Mouse (Mus musculus): ENCODE measurements around the gene Samhd1. TPM values are rescaled to one million over a fixed set of nuclear protein-coding genes. Genes with fewer than 3 reads are reported as not detected.

Gene Samhd1
- polyA plus RNA-seq, 1 experiment from 2014 or later, result 28.1 TPM

- peaks cover 22% of the 10 kb centered on the region for H3K4me1 ChIP-seq (replicated peaks; ENCODE audit: control insufficient read depth, insufficient read depth, low read length)
- no peak for DNase-seq (ENCODE audit: low spot score)
- ATAC-seq (replicated peaks; ENCODE audit: low FRiP score, low TSS enrichment, low read depth), result no peak
- no peaks in the 10 kb centered on the region for H3K27me3 ChIP-seq (replicated peaks; ENCODE audit: control insufficient read depth, insufficient read depth, low read length)
- no peaks in the 10 kb centered on the region for H3K9me3 ChIP-seq (ENCODE audit: control insufficient read depth, low read length)
- WGBS, result 89% methylated on average over 14 of the region's 14 CpGs
- no peak overlapping the region for H3K4me3 ChIP-seq (ENCODE audit: low read depth, low read length)
- H3K27ac ChIP-seq (ENCODE audit: low read depth), result no peak overlapping the region
- H3K36me3 ChIP-seq (ENCODE audit: control insufficient read depth, insufficient read depth, low read length), result peaks cover 30% of the 10 kb centered on the region
- no peak overlapping the region for H3K9ac ChIP-seq (ENCODE audit: low read length)
- no peak overlapping the region for H3K4me2 ChIP-seq (ENCODE audit: low read length)
Observed at GRCm38 (mm10) chr2:157060037-157060436, 75.0 kb downstream of the Samhd1 start.

GRCm38 (mm10) chr2:157059166-157059565 lies 75.9 kb downstream of the Samhd1 start:
- no peaks in the 10 kb centered on the region for H3K9me3 ChIP-seq (ENCODE audit: control insufficient read depth, low read length)
- H3K36me3 ChIP-seq (ENCODE audit: control insufficient read depth, insufficient read depth, low read length), result peaks cover 32% of the 10 kb centered on the region
- H3K4me3 ChIP-seq (ENCODE audit: low read depth, low read length), result 0 out of 2 replicates have a peak overlapping the region, but pooled peaks have one; percentile 2

GRCm38 (mm10) chr2:157058342-157058998 lies 76.6 kb downstream of the Samhd1 start:
- WGBS, result 17% methylated on average over 17 of the region's 18 CpGs
- no peaks in the 10 kb centered on the region for H3K27me3 ChIP-seq (replicated peaks; ENCODE audit: control insufficient read depth, insufficient read depth, low read length)
- 0 out of 2 replicates have a peak overlapping the region, but pooled peaks have one; percentile 2 for H3K4me3 ChIP-seq (ENCODE audit: low read depth, low read length)
- peak overlapping the region; percentile 82 for H3K27ac ChIP-seq (ENCODE audit: low read depth)
- peak overlapping the region; percentile 20; the same call in 1 of the 2 replicates for H3K9ac ChIP-seq (ENCODE audit: low read length)
- peaks cover 37% of the 10 kb centered on the region for H3K36me3 ChIP-seq (ENCODE audit: control insufficient read depth, insufficient read depth, low read length)
- peak; percentile 86 for ATAC-seq (replicated peaks; ENCODE audit: low FRiP score, low TSS enrichment, low read depth)
- H3K9me3 ChIP-seq (ENCODE audit: control insufficient read depth, low read length), result no peaks in the 10 kb centered on the region
- H3K4me2 ChIP-seq (ENCODE audit: low read length), result peak overlapping the region; percentile 39
- peak; percentile 88 for DNase-seq (ENCODE audit: low spot score)
- H3K4me1 ChIP-seq (replicated peaks; ENCODE audit: control insufficient read depth, insufficient read depth, low read length), result peaks cover 19% of the 10 kb centered on the region

More at GRCm38 (mm10) chr2:157059166-157059565, 75.9 kb downstream of the Samhd1 start:
- 59% methylated on average over 8 of the region's 8 CpGs for WGBS
- Histone ChIP-seq H3K9ac (ENCODE audit: low read length) (no peak overlapping the region), H3K27ac (ENCODE audit: low read depth) (peak overlapping the region; percentile 82), H3K27me3 (replicated peaks; ENCODE audit: control insufficient read depth, insufficient read depth, low read length) (no peaks in the 10 kb centered on the region), H3K4me2 (ENCODE audit: low read length) (peak overlapping the region; percentile 39), H3K4me1 (replicated peaks; ENCODE audit: control insufficient read depth, insufficient read depth, low read length) (peaks cover 21% of the 10 kb centered on the region)
- no peak for ATAC-seq (replicated peaks; ENCODE audit: low FRiP score, low TSS enrichment, low read depth)
- DNase-seq (ENCODE audit: low spot score), result no peak

- H3K36me3 ChIP-seq (ENCODE audit: control insufficient read depth, insufficient read depth, low read length), result peaks cover 45% of the 10 kb centered on the region
- DNase-seq (ENCODE audit: low spot score) (no peak), ATAC-seq (replicated peaks; ENCODE audit: low FRiP score, low TSS enrichment, low read depth) (no peak)
- no peaks in the 10 kb centered on the region for H3K9me3 ChIP-seq (ENCODE audit: control insufficient read depth, low read length)
- 0 out of 2 replicates have a peak overlapping the region, but pooled peaks have one; percentile 39 for H3K4me2 ChIP-seq (ENCODE audit: low read length)
- 86% methylated on average over 4 of the region's 4 CpGs for WGBS
- peak overlapping the region; percentile 82 for H3K27ac ChIP-seq (ENCODE audit: low read depth)
- H3K4me1 ChIP-seq (replicated peaks; ENCODE audit: control insufficient read depth, insufficient read depth, low read length), result peaks cover 19% of the 10 kb centered on the region
- H3K9ac ChIP-seq (ENCODE audit: low read length), result no peak overlapping the region
- H3K27me3 ChIP-seq (replicated peaks; ENCODE audit: control insufficient read depth, insufficient read depth, low read length), result no peaks in the 10 kb centered on the region
- H3K4me3 ChIP-seq (ENCODE audit: low read depth, low read length), result no peak overlapping the region
Observed at GRCm38 (mm10) chr2:157057758-157058157, 77.3 kb downstream of the Samhd1 start.

- H3K9ac ChIP-seq (ENCODE audit: low read length), result no peak overlapping the region
- no peak overlapping the region for H3K27ac ChIP-seq (ENCODE audit: low read depth)
Observed at GRCm38 (mm10) chr2:157057186-157057585, 77.9 kb downstream of the Samhd1 start.

GRCm38 (mm10) chr2:157055721-157056120 lies 79.3 kb downstream of the Samhd1 start:
- H3K36me3 ChIP-seq (ENCODE audit: control insufficient read depth, insufficient read depth, low read length), result peaks cover 64% of the 10 kb centered on the region
- no peaks in the 10 kb centered on the region for H3K9me3 ChIP-seq (ENCODE audit: control insufficient read depth, low read length)
- H3K4me1 ChIP-seq (replicated peaks; ENCODE audit: control insufficient read depth, insufficient read depth, low read length), result peaks cover 19% of the 10 kb centered on the region
- H3K27me3 ChIP-seq (replicated peaks; ENCODE audit: control insufficient read depth, insufficient read depth, low read length), result no peaks in the 10 kb centered on the region
- ATAC-seq (replicated peaks; ENCODE audit: low FRiP score, low TSS enrichment, low read depth) (no peak), DNase-seq (ENCODE audit: low spot score) (no peak)
- no peak overlapping the region for H3K4me2 ChIP-seq (ENCODE audit: low read length)
- no peak overlapping the region for H3K27ac ChIP-seq (ENCODE audit: low read depth)
- WGBS, result 90% methylated on average over 6 of the region's 6 CpGs
- H3K9ac ChIP-seq (ENCODE audit: low read length), result no peak overlapping the region
- H3K4me3 ChIP-seq (ENCODE audit: low read depth, low read length), result no peak overlapping the region

More at GRCm38 (mm10) chr2:157057186-157057585, 77.9 kb downstream of the Samhd1 start:
- Histone ChIP-seq H3K9me3 (ENCODE audit: control insufficient read depth, low read length) (no peaks in the 10 kb centered on the region), H3K4me2 (ENCODE audit: low read length) (no peak overlapping the region), H3K4me1 (replicated peaks; ENCODE audit: control insufficient read depth, insufficient read depth, low read length) (peaks cover 19% of the 10 kb centered on the region), H3K27me3 (replicated peaks; ENCODE audit: control insufficient read depth, insufficient read depth, low read length) (no peaks in the 10 kb centered on the region), H3K36me3 (ENCODE audit: control insufficient read depth, insufficient read depth, low read length) (peaks cover 50% of the 10 kb centered on the region), H3K4me3 (ENCODE audit: low read depth, low read length) (no peak overlapping the region)
- 95% methylated on average over 3 of the region's 3 CpGs for WGBS
- no peak for DNase-seq (ENCODE audit: low spot score)
- ATAC-seq (replicated peaks; ENCODE audit: low FRiP score, low TSS enrichment, low read depth), result no peak

GRCm38 (mm10) chr2:157054816-157055215 lies 80.2 kb downstream of the Samhd1 start:
- ATAC-seq (replicated peaks; ENCODE audit: low FRiP score, low TSS enrichment, low read depth), result no peak
- no peaks in the 10 kb centered on the region for H3K9me3 ChIP-seq (ENCODE audit: control insufficient read depth, low read length)
- H3K27ac ChIP-seq (ENCODE audit: low read depth), result no peak overlapping the region
- H3K9ac ChIP-seq (ENCODE audit: low read length), result no peak overlapping the region
- no peak overlapping the region for H3K4me2 ChIP-seq (ENCODE audit: low read length)
- H3K36me3 ChIP-seq (ENCODE audit: control insufficient read depth, insufficient read depth, low read length), result peaks cover 68% of the 10 kb centered on the region
- no peaks in the 10 kb centered on the region for H3K27me3 ChIP-seq (replicated peaks; ENCODE audit: control insufficient read depth, insufficient read depth, low read length)
- no peak for DNase-seq (ENCODE audit: low spot score)
- no peak overlapping the region for H3K4me3 ChIP-seq (ENCODE audit: low read depth, low read length)
- peaks cover 19% of the 10 kb centered on the region for H3K4me1 ChIP-seq (replicated peaks; ENCODE audit: control insufficient read depth, insufficient read depth, low read length)
- WGBS, result 78% methylated on average over 5 of the region's 5 CpGs

- Histone ChIP-seq H3K9me3 (ENCODE audit: control insufficient read depth, low read length) (no peaks in the 10 kb centered on the region), H3K27me3 (replicated peaks; ENCODE audit: control insufficient read depth, insufficient read depth, low read length) (no peaks in the 10 kb centered on the region), H3K4me3 (ENCODE audit: low read depth, low read length) (no peak overlapping the region), H3K4me1 (replicated peaks; ENCODE audit: control insufficient read depth, insufficient read depth, low read length) (peaks cover 18% of the 10 kb centered on the region), H3K4me2 (ENCODE audit: low read length) (no peak overlapping the region), H3K9ac (ENCODE audit: low read length) (no peak overlapping the region), H3K27ac (ENCODE audit: low read depth) (no peak overlapping the region), H3K36me3 (ENCODE audit: control insufficient read depth, insufficient read depth, low read length) (peaks cover 67% of the 10 kb centered on the region)
- no peak for ATAC-seq (replicated peaks; ENCODE audit: low FRiP score, low TSS enrichment, low read depth)
- DNase-seq (ENCODE audit: low spot score), result no peak
- WGBS, result 86% methylated on average over 8 of the region's 8 CpGs
Observed at GRCm38 (mm10) chr2:157054297-157054696, 80.8 kb downstream of the Samhd1 start.

GRCm38 (mm10) chr2:157053787-157054186 lies 81.3 kb downstream of the Samhd1 start:
- H3K4me3 ChIP-seq (ENCODE audit: low read depth, low read length), result no peak overlapping the region
- H3K27me3 ChIP-seq (replicated peaks; ENCODE audit: control insufficient read depth, insufficient read depth, low read length), result no peaks in the 10 kb centered on the region
- H3K4me1 ChIP-seq (replicated peaks; ENCODE audit: control insufficient read depth, insufficient read depth, low read length), result peaks cover 13% of the 10 kb centered on the region
- WGBS, result 73% methylated on average over 4 of the region's 4 CpGs
- H3K4me2 ChIP-seq (ENCODE audit: low read length), result no peak overlapping the region
- H3K9me3 ChIP-seq (ENCODE audit: control insufficient read depth, low read length), result no peaks in the 10 kb centered on the region
- no peak overlapping the region for H3K27ac ChIP-seq (ENCODE audit: low read depth)
- H3K36me3 ChIP-seq (ENCODE audit: control insufficient read depth, insufficient read depth, low read length), result peaks cover 70% of the 10 kb centered on the region
- ATAC-seq (replicated peaks; ENCODE audit: low FRiP score, low TSS enrichment, low read depth), result no peak
- H3K9ac ChIP-seq (ENCODE audit: low read length), result no peak overlapping the region
- no peak for DNase-seq (ENCODE audit: low spot score)

Measured in intestine, embryonic 14.5 days (tissue).